Mouse (Mus musculus): ENCODE data around the gene Plod1.
"Not testable (repeated sequence)": the region's sequence is repeated elsewhere in the genome, so short reads cannot be mapped to it uniquely, and the experiment has no call there.

Plod1 gene

DNA sequence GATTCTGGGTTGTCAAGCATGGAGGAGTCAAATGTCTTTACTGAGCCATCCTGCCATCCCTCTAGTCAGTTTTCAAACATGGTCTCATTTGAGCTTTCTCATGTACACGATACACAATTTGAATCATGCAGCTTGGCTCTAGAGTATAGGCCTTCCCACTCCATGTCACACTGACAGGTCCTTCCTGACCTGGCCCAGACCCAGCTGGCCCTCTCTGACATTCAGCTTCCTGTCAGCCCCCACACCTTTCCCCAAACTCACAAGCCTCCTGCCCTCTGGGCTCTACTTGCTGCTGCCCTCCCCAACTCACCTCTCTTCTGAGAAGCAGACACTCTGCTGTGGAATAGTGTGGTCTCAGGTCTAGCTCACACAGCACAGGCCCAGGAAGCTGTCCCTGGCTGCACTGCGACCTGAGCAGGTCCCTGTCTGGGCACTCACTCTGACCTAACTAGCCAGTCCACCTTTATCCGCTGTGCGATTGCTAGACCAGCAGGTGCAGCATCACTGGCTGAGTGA, 40.7 kb downstream of the Plod1 start:
- DNase-seq (ENCODE audit: low spot score in 2 of 2) = no peak

DNA sequence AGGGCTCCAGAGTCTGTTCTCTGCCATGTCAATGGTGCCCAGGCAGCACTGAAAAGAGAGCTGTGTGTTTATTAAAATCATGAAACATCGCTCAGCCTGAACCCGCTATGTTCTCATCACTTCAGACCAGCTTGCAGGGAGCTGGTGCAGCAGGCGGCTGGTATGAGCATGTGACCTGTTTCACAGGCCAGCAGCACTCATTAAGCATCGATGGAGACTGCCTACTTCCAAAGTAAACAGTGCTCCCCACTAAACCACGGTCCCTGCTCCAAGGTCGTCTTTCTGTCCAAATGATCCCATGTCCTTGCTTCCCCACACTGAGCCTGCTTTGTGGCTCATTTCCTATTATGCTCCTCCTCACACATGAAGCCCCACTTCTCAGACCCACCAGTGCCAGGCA, 46.2 kb downstream of the Plod1 start:
- DNase-seq (ENCODE audit: low spot score in 2 of 2) = no peak

DNA sequence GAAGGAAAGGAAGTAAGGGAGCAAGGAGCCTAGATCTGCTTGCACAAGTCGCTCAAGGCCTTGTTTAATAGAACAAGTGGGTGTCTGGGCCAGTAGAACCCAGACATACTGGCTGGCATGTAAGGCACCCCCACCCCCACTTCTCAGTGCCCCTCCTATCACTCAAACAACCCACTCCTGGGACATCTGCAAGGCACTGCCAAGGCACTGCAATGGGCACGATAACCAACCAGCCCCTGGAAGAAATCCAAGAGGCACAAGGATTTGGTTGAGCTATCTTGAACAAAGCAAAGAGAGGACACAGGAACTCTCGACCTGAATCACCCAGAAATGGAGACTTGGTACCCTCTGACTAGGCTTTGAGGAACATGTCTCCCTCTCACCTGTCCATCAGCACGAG, 48.3 kb downstream of the Plod1 start:
- no peak for DNase-seq (ENCODE audit: low spot score in 2 of 2)

GRCm38 (mm10) chr4:147887277-147887676, 49.3 kb downstream of the Plod1 start:
- no peak for DNase-seq (ENCODE audit: low spot score in 2 of 2)

GRCm38 (mm10) chr4:147886158-147886557, 50.4 kb downstream of the Plod1 start:
- no peak for DNase-seq (ENCODE audit: low spot score in 2 of 2)

- DNase-seq (ENCODE audit: low spot score in 2 of 2) = no peak
Measured at GRCm38 (mm10) chr4:147884138-147884537, 52.4 kb downstream of the Plod1 start.

DNA sequence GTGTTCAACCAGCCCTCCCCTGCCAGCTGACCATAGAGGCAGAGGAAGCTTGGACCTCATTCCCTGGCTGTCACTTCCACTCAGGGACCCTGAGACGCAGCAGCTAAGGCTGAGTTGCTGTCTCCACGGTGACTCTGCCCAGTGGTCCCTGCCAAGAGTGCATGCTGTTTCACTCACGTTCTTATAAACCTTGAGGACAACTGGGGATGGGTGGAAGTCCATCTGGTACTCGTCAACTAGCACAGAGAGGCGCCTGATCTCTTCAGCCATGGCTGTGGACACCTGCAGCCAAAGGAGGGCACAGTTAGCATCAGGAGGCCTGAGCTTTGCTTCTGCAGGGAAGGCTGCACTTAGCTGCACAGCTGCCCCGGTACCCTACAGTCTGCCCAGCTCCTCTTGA, 53.5 kb downstream of the Plod1 start:
- no peak for DNase-seq (ENCODE audit: low spot score in 2 of 2)

DNA sequence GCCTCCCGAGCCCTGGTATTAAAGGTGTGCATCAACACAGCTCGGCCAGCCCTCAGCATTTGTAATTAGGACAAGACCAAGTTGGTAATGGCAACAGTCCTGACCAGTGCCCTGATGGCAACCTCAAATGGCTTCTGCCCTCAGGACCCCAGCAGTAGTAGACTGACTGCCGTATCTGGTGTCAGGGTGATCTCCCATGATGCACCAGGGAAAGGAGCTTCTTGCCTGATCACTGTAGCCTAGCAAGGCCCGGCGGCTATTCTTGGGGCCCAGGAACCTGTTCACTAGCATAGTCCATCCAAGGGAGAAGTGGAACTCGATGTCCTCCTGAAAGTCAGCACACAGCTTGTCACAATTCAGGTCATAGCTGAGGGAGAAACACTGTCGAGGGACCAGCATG, 54.8 kb downstream of the Plod1 start:
- DNase-seq (ENCODE audit: low spot score in 2 of 2) = no peak

GRCm38 (mm10) chr4:147879865-147880264, 56.7 kb downstream of the Plod1 start:
- DNase-seq (ENCODE audit: low spot score in 2 of 2) = no peak

DNA sequence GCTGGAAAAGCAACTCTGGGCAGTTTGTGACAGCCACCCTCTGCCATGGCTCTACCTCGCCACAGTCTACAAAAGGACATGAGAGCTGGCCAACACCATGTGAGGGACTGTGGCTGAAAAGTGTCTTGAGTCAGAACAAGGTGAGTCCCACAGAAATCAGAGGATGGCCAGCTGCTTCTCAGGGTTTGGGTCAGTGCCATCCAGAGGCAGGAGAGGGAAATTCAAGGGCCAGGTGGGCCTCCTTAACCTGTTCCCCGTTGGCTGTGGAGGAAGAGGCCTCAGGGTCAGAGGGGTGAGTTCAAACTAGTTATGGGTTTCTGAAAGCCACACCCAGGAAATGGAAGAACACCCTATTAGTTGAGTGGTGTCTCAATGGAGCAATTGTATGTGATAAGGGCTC, 57.1 kb downstream of the Plod1 start:
- no peak for DNase-seq (ENCODE audit: low spot score in 2 of 2)

DNA sequence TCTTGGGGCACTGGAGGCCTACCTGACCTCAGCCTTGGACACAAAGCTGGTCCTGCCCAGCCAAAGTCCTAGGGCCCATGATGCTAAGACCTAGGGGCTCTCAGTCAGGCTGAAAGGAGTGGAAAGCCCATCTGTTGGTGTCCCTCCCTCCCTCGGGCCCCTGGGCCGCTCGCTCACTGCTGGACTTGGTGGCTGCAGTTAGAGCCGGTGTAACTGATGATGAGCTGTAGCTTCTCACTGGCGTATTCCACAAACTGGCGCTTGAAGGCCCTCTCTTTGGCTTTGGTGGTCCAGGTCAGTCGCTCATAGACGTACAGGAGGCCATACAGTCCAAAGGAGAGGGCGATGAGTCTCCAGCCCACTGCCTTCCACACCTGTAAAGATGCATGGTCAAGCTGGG, 58.0 kb downstream of the Plod1 start:
- no peak for DNase-seq (ENCODE audit: low spot score in 2 of 2)

- DNase-seq (ENCODE audit: low spot score in 2 of 2) = no peak
Measured at GRCm38 (mm10) chr4:147875852-147876575, 60.6 kb downstream of the Plod1 start.

DNA sequence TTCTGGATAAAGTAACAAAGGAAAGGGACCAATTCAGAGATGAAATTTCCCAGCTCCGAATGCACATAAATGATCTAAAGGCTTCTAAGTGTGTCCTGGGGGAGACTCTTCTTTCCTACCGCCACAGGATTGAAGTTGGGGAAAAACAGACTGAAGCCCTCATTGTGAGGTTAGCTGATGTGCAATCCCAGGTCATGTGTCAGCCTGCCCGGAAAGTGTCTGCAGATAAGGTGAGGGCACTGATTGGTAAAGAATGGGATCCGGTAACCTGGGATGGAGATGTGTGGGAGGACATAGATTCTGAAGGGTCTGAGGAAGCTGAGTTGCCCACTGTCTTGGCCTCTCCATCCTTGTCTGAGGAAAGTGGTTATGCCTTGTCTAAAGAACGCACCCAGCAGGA, 67.3 kb downstream of the Plod1 start:
- DNase-seq (ENCODE audit: low spot score in 2 of 2) = no peak

- DNase-seq (ENCODE audit: low spot score in 2 of 2) = peak; percentile 83 to 90
Measured at GRCm38 (mm10) chr4:147868450-147869031, 68.0 kb downstream of the Plod1 start, which contains the start of the genes Miip and Fv1. TSS of gene Miip (minus strand) at chr4:147868816. TSS of gene Fv1 (plus strand) at chr4:147868979.

- DNase-seq (ENCODE audit: low spot score in 2 of 2) = no peak
Measured at GRCm38 (mm10) chr4:147867563-147868449, 68.8 kb downstream of the Plod1 start.

DNA sequence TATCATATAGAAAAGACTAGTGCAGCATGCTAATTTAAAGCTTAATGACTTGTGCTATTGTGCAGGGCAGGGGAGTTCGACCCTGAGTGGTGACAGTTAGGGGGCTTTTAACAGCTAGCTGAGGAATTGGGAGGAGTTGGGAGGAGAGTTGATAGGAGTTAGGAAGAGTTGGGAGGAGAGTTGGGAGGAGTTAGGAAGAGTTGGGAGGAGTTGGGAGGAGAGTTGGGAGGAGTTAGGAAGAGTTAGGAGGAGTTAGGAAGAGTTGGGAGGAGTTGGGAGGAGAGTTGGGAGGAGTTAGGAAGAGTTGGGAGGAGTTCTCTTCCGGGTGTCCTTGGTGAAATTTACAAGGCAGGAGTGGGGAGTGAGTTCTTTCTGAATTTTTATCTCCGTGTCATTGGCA, 69.8 kb downstream of the Plod1 start:
- not testable (repeated sequence) for DNase-seq (ENCODE audit: low spot score in 2 of 2)

- DNase-seq (ENCODE audit: low spot score in 2 of 2) = no peak
Measured at GRCm38 (mm10) chr4:147866056-147866455, 70.5 kb downstream of the Plod1 start.

- DNase-seq (ENCODE audit: low spot score in 2 of 2) = no peak
Measured at GRCm38 (mm10) chr4:147865651-147866050, 70.9 kb downstream of the Plod1 start.

DNA sequence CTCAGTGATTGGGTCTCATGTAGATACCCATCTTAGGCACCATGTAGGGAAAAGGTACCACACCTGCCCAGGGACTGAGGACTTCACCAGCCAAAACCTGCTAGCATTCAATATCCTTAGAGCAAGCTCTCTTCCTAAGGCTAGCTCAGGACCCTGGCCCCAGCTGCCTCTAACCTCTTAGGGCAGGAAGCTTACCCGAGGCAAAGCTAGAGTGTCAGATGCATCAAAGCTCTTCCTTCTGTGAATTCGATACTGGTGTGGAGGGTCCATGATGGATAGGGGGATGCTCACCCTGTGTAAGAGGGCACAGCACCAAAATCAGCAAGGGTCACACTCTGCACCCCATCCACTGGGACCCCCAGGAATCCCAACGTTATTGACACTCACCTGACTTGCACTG, 74.5 kb downstream of the Plod1 start:
- DNase-seq (ENCODE audit: low spot score in 2 of 2) = no peak
